Mouse (Mus musculus) T-cell, adult 2 months (primary cell): Measurements from ENCODE around the gene Gm8332.
"Not testable (repeated sequence)": the region's sequence is repeated elsewhere in the genome, so short reads cannot be mapped to it uniquely, and the experiment has no call there.

Experiments
- DNase-seq: peaks from one replicate; pipeline ENCODE4 v3.0.0; 2022; ENCODE audit warnings: low spot score

The Gm8332 gene

DNA sequence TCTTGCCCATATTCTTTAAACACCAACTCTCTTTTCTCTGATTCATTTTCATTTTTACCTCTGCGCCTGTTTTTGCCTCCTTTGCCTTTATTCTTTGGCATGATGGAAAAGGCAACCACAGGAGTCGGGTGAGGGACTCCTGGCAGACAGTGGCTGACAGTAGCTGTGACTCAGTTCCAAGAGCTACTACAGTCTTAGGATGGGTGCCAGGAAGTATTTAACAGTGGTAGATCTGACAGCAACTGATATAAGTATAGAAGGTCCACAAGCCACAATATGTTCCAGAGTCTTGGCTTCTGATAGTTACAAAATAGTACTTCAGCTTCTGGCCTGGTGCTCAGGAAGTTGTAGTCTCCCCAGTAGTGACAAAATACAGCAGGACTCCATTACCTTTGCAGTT is at the start of gene Gm8332:
Gene Gm8332, minus strand, starts transcription at position 101 of the 400 bp plus-strand sequence.
- DNase-seq, result not testable (repeated sequence)

DNA sequence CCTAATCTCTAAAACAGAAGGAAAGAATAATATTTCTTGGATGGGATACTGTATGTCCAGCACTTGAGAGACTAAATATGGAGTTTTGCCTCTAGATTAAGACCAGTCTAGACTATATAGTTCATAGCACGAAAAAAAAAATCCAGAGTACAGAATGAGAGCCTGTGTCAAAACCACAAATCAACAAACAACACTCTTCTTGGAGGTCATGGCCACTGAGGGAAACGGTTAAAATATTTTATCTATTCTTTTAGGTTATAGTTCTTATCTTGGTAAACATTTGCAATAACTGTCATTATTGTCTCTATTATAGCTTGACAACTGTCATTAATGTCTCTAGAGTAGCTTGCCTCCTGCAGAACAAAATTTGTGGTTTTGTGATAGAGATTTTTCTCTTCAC is 47.3 kb upstream of the Gm8332 start:
- DNase-seq, result not testable (repeated sequence)

DNA sequence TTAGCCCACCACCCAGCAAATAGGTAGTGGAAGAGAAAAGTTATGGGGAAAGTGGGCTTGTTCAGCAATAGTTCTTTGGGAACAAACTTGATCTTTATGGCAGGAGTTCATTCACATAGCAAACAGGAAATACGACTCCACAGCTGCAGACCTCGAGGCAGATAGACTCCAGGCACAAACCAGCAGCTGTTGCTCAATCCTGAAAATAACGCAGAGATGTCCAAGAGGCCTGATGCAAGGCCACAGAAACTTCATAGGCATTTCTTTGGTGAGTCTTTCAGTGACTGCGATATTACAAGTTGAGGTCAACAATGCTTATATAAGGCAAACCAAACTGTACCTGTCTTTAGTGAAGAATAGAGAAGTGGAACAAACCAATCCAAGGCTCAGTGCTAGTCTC is 43.2 kb upstream of the Gm8332 start:
- DNase-seq, result not testable (repeated sequence)

DNA sequence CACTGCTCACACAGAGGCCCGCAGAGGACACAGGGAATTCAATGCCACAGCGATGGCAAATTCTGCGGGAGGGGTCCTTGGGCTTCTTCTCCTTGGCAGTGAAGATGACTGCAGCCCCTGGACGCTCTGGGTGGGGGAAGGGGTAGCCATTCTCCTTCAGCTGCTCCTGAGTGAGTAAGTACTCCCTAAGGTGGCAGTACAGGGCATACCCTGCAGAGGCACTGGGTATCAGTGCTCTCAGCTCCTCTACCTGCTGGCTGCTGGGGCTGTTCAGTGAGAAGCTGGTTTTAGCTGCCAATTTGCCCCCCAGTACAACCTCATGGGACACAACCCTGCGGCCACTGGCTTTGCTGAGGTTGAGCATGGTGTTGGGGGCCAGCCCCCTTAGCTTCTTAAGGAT is 35.3 kb upstream of the Gm8332 start:
- not testable (repeated sequence) for DNase-seq

DNA sequence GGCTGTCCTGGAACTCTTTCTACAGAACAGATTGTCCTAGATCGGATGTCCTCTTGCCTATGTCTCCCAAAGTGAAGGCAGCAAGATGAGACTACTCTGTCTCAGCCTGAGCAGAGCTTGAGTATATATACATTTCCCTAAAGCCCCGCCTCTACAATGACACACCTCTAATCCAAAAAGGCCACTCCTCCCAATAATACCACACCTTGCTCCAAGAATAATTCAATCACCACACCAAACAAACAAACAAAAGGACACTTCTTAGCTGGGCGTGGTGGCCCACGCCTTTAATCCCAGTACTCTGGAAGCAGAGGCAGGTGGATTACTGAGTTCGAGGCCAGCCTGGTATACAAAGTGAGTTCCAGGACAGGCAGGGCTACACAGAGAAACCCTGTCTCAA is 24.5 kb upstream of the Gm8332 start, which contains the start of gene Gm5662:
Gene Gm5662, minus strand, starts transcription at position 101 of the 400 bp plus-strand sequence.
- not testable (repeated sequence) for DNase-seq

DNA sequence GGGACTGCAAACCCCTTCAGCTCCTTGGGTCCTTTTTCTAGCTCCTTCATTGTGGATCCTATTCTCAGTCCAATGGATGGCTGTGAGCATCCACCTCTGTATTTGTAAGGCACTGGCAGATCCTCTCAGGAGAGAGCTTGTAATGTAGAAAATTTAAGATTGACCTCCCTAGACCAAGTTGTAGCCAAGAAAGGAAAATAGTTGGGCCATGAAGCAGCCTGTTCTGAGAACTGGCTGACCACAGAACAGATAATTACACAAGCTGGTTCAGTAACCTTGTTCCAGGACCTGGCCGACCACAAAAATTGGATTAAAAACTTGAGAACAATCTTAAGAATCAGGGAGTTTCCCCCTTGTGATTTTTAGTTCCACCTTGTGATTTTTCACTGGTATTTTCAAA is 7.3 kb upstream of the Gm8332 start:
- no peak for DNase-seq

DNA sequence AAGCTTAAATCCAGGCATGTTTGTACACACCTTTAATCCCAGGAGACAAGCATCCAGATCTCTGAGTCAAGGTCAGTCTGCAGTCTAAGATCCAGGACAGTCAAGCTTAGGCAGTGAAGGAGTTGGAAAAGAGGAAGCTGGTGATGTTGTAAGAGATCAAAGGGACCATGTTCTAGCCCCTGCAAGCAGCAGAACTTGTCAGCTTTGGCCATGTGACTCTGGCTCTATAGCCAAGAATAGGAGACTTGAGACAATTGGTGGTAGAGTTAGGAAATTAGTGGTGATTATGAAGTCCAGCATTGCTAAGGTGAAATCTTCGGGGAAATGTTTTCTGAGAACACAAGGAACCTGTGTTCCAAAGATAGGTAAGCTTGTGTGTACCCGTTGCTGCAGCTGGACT is 6.0 kb upstream of the Gm8332 start:
- DNase-seq, result not testable (repeated sequence)

DNA sequence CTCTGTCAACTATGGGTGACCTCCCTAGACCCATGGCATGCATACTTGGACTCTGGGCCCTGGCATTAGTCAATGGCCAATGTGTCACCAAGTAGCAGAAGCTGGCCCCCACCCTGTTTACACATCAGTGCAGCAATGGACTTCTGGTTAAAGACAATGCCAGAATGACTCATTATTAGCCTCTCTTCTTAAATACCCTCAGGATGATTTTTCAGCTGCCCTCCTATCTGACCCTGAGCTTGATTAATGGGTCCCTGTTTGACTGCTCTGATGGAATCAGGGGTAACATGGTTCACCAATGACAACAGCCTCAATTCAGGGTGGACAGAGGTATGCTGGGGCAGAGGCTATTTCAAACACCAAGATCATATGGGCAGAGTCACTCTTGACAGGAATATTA is 4.1 kb downstream of the Gm8332 start:
- not testable (repeated sequence) for DNase-seq

DNA sequence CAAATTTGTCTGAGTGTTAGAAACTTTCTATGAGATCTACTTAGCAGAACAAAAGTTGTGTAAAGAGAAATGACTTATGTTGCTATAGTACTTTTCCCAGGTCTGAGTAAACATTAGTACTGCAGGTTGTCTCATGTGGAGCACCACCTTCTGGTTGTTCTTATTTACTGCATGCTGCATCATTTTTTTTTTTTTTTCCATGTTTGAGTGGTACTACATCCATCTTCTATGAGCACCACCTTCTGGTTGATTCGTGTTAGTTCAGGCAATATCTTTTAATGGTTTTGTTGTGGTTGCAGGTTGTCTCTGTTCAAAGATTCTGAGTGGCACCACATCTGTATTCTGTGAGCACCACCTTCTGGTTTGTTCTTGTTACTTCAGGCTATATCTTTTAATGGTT is 7.0 kb downstream of the Gm8332 start:
- not testable (repeated sequence) for DNase-seq

DNA sequence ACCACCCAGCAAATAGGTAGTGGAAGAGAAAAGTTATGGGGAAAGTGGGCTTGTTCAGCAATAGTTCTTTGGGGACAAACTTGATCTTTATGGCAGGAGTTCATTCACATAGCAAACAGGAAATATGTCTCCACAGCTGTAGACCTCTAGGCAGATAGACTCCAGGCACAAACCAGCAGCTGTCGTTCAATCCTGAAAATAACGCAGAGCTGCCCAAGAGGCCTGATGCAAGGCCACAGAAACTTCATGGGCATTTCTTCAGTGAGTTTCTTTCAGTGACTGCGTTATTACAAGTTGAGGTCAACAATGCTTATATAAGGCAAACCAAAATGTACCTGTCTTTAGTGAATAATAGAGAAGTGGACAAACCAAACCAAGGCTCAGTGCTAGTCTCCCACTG is 30.5 kb downstream of the Gm8332 start:
- no peak for DNase-seq

DNA sequence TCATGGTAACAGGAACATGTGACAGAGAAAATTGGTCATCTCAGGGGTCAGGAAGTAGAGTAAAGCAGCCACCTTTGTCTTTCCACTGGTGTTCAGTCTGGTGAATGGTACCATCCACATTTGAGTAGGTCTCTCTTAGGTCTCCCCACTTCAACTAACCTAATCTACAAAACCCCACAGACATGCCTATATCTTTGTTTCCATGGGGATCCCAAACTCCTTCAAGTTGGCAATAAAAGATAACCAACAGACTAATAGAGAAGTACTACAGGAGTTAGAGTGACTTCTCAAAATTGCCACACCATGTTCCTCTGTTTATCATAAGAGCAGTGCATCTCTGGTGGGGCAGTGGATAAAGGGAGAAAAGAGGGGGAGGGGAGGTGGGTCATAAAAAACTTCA is 31.8 kb downstream of the Gm8332 start:
- not testable (repeated sequence) for DNase-seq

DNA sequence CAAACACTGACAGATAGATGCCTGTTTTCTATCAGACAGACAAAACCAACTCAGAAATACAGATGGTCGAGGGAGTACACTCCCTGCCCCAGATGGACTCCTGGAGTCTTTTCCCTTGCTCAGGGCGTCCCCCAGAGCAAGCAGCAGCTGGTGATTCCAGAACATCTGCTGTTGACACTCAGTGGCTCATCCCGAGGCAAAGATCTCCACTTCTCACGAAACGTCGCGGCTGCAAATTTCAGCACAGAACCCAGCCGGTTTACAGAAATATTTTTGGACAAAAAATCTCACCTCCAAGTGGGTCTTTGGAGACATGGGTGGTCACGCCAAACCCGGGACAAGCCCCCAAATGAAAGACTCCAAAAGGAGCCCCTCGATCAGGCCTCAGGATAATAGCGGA is 35.3 kb downstream of the Gm8332 start:
- DNase-seq, result no peak

DNA sequence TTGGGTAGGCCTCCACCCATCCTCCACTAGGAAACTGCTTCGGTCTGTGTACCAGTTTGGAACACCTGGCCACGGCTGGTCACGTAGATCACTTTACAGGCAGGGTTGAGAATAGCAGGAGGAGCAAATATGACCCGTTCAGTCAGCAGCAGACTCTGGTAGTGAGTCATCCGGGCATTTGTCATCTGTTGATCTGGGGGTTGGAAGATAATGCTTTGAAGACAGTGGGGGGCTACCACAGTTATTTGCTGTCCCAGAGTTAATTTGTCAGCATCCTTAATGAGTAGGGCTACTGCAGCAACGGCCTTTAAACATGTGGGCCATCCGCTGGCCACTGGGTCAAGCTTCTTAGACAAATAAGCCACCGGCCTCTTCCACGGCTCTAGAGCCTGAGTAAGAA is 38.4 kb downstream of the Gm8332 start:
- not testable (repeated sequence) for DNase-seq

DNA sequence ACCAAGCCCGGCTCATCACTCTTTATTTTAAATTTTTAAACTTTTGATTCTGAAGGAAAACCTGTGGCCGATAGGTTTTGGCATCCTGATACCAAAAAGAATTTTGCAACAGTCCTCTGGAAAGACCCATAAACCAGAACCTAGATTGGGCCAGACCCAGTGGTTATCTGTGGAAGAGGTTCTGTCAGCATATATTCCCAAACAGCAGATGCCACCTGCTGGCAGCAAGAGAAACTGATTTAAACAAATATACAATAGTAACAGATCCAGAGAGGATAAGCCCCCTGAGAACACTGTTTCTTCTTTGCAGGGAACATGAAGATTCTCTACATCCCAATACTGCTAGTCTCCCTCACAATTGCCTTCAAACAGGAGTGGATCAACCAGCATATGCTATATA is 47.0 kb downstream of the Gm8332 start:
- no peak for DNase-seq
